Mouse (Mus musculus) bone marrow macrophage, adult 2 months (primary cell): ENCODE results near the gene Macf1.

ENCODE experiments used
- CTCF ChIP-seq: IDR thresholded peaks from 2 replicates; pipeline ENCODE4 v1.5.1; 2012; ENCODE audit warnings: low read depth, mild to moderate bottlenecking, low read length, moderate library complexity
- POLR2A ChIP-seq: IDR thresholded peaks from 2 replicates; pipeline ENCODE4 v1.6.1; 2012; ENCODE audit warnings: mild to moderate bottlenecking, low read depth, low read length, borderline replicate concordance

- TF ChIP-seq CTCF (no peak), POLR2A (no peak)
Observed at GRCm38 (mm10) chr4:123555251-123555650, 128.9 kb downstream of the Macf1 start.
